Mouse (Mus musculus): ENCODE data around the gene Tex36. TPM values are rescaled to one million over a fixed set of nuclear protein-coding genes. Genes with fewer than 3 reads are reported as not detected.

Tex36 gene
- total RNA-seq (2014; rRNA removed) (not detected in 2 replicates), polyA plus RNA-seq (2015; fragmentation: Nextera tagmentation; extraction: Ambion mirVana) (0.29 and 0.38 TPM in 2 replicates)

GRCm38 (mm10) chr7:133602058-133602457 is at the start of gene Tex36:
Tex36 (minus strand) TSS chr7:133602158.
- 77% methylated on average over 2 of the region's 2 CpGs for WGBS
- Histone ChIP-seq H3K27ac (ENCODE audit: low read depth, low read length) (no peak within 1 kb of the TSS), H3K9ac (replicated peaks; ENCODE audit: low read length, poor library complexity, severe bottlenecking) (no peak within 1 kb of the TSS), H3K36me3 (ENCODE audit: insufficient read depth, low read length) (no peaks in the 10 kb centered on the region), H3K9me3 (ENCODE audit: low read length) (no peaks in the 10 kb centered on the region), H3K27me3 (ENCODE audit: insufficient read depth, low read length) (no peaks in the 10 kb centered on the region), H3K4me1 (ENCODE audit: insufficient read depth, low read length) (no peaks in the 10 kb centered on the region), H3K4me3 (ENCODE audit: low read depth, low read length) (no peak within 1 kb of the TSS), H3K4me2 (ENCODE audit: low read depth, low read length, poor library complexity, severe bottlenecking) (no peak within 1 kb of the TSS)
- TF ChIP-seq CTCF (IDR thresholded peaks at IDR 0.05), result no peak
- DNase-seq (ENCODE audit: low spot score) (no peak), ATAC-seq (ENCODE audit: low FRiP score) (no peak)

GRCm38 (mm10) chr7:133645716-133646115 is 43.8 kb upstream of the Tex36 start:
- Histone ChIP-seq H3K9ac (replicated peaks; ENCODE audit: low read length, poor library complexity, severe bottlenecking) (no peak overlapping the region), H3K9me3 (ENCODE audit: low read length) (no peaks in the 10 kb centered on the region), H3K27me3 (ENCODE audit: insufficient read depth, low read length) (no peaks in the 10 kb centered on the region), H3K4me2 (ENCODE audit: low read depth, low read length, poor library complexity, severe bottlenecking) (no peak overlapping the region), H3K36me3 (ENCODE audit: insufficient read depth, low read length) (peaks cover 72% of the 10 kb centered on the region), H3K4me1 (ENCODE audit: insufficient read depth, low read length) (no peaks in the 10 kb centered on the region), H3K27ac (ENCODE audit: low read depth, low read length) (no peak overlapping the region), H3K4me3 (ENCODE audit: low read depth, low read length) (no peak overlapping the region)
- no peak for ATAC-seq (ENCODE audit: low FRiP score)
- DNase-seq (ENCODE audit: low spot score), result no peak
- no peak for TF ChIP-seq CTCF (IDR thresholded peaks at IDR 0.05)
- 83% methylated on average over 6 of the region's 6 CpGs for WGBS

- H3K27ac ChIP-seq (ENCODE audit: low read depth, low read length), result no peak overlapping the region
- H3K27me3 ChIP-seq (ENCODE audit: insufficient read depth, low read length), result no peaks in the 10 kb centered on the region
- no peaks in the 10 kb centered on the region for H3K4me1 ChIP-seq (ENCODE audit: insufficient read depth, low read length)
- WGBS, result 92% methylated on average over 13 of the region's 13 CpGs
- H3K9me3 ChIP-seq (ENCODE audit: low read length), result no peaks in the 10 kb centered on the region
- ATAC-seq (ENCODE audit: low FRiP score), result no peak
- peak overlapping the region; percentile 87 for H3K4me2 ChIP-seq (ENCODE audit: low read depth, low read length, poor library complexity, severe bottlenecking)
- H3K4me3 ChIP-seq (ENCODE audit: low read depth, low read length), result peak overlapping the region; percentile 97; the same call in 1 of the 2 replicates
- DNase-seq (ENCODE audit: low spot score), result no peak
- H3K9ac ChIP-seq (replicated peaks; ENCODE audit: low read length, poor library complexity, severe bottlenecking), result peak overlapping the region; percentile 95; the same call in 1 of the 2 replicates
- peaks cover 27% of the 10 kb centered on the region for H3K36me3 ChIP-seq (ENCODE audit: insufficient read depth, low read length)
- TF ChIP-seq CTCF (IDR thresholded peaks at IDR 0.05), result no peak
Observed at GRCm38 (mm10) chr7:133638821-133639220, 36.9 kb upstream of the Tex36 start.

GRCm38 (mm10) chr7:133638306-133638705 is 36.3 kb upstream of the Tex36 start:
- H3K9ac ChIP-seq (replicated peaks; ENCODE audit: low read length, poor library complexity, severe bottlenecking), result peak overlapping the region; percentile 95
- peak overlapping the region; percentile 87 for H3K4me2 ChIP-seq (ENCODE audit: low read depth, low read length, poor library complexity, severe bottlenecking)
- ATAC-seq (ENCODE audit: low FRiP score), result no peak
- no peak for TF ChIP-seq CTCF (IDR thresholded peaks at IDR 0.05)
- peak overlapping the region; percentile 84; the same call in 1 of the 2 replicates for H3K27ac ChIP-seq (ENCODE audit: low read depth, low read length)
- H3K4me3 ChIP-seq (ENCODE audit: low read depth, low read length), result peak overlapping the region; percentile 97
- no peaks in the 10 kb centered on the region for H3K27me3 ChIP-seq (ENCODE audit: insufficient read depth, low read length)
- H3K36me3 ChIP-seq (ENCODE audit: insufficient read depth, low read length), result peaks cover 24% of the 10 kb centered on the region
- no peaks in the 10 kb centered on the region for H3K9me3 ChIP-seq (ENCODE audit: low read length)
- no peaks in the 10 kb centered on the region for H3K4me1 ChIP-seq (ENCODE audit: insufficient read depth, low read length)
- WGBS, result 17% methylated on average over 13 of the region's 13 CpGs
- no peak for DNase-seq (ENCODE audit: low spot score)

- peak; percentile 100 for DNase-seq (ENCODE audit: low spot score)
- peak; percentile 98 for ATAC-seq (ENCODE audit: low FRiP score)
- Histone ChIP-seq H3K9ac (replicated peaks; ENCODE audit: low read length, poor library complexity, severe bottlenecking) (peak within 1 kb of the TSS; percentile 95), H3K4me1 (ENCODE audit: insufficient read depth, low read length) (no peaks in the 10 kb centered on the region), H3K4me3 (ENCODE audit: low read depth, low read length) (peak within 1 kb of the TSS; percentile 97), H3K36me3 (ENCODE audit: insufficient read depth, low read length) (peaks cover 17% of the 10 kb centered on the region), H3K4me2 (ENCODE audit: low read depth, low read length, poor library complexity, severe bottlenecking) (peak within 1 kb of the TSS; percentile 87), H3K27ac (ENCODE audit: low read depth, low read length) (peak within 1 kb of the TSS; percentile 84), H3K9me3 (ENCODE audit: low read length) (no peaks in the 10 kb centered on the region), H3K27me3 (ENCODE audit: insufficient read depth, low read length) (no peaks in the 10 kb centered on the region)
- no peak for TF ChIP-seq CTCF (IDR thresholded peaks at IDR 0.05)
- WGBS, result under 1% methylated on average over 81 of the region's 81 CpGs
Observed at GRCm38 (mm10) chr7:133637361-133638305, 35.7 kb upstream of the Tex36 start, which contains the start of gene Edrf1. Edrf1 (plus strand) TSS chr7:133637543.
